Mouse (Mus musculus) central nervous system, embryonic 18 days (tissue): ENCODE data around the gene Prdx5. TPM values are rescaled to one million over a fixed set of nuclear protein-coding genes. Genes with fewer than 3 reads are reported as not detected.

Experiments
- polyA plus RNA-seq: library from polyadenylated mRNA; depleted of rRNA; stranded (reverse); fragments of >200 nt; gene quantifications from 2 replicates; pipeline ENCODE4 v1.2.3, GENCODE M21; 2012; rRNA removed

The Prdx5 gene
- 225 and 266 TPM in 2 replicates for polyA plus RNA-seq

DNA sequence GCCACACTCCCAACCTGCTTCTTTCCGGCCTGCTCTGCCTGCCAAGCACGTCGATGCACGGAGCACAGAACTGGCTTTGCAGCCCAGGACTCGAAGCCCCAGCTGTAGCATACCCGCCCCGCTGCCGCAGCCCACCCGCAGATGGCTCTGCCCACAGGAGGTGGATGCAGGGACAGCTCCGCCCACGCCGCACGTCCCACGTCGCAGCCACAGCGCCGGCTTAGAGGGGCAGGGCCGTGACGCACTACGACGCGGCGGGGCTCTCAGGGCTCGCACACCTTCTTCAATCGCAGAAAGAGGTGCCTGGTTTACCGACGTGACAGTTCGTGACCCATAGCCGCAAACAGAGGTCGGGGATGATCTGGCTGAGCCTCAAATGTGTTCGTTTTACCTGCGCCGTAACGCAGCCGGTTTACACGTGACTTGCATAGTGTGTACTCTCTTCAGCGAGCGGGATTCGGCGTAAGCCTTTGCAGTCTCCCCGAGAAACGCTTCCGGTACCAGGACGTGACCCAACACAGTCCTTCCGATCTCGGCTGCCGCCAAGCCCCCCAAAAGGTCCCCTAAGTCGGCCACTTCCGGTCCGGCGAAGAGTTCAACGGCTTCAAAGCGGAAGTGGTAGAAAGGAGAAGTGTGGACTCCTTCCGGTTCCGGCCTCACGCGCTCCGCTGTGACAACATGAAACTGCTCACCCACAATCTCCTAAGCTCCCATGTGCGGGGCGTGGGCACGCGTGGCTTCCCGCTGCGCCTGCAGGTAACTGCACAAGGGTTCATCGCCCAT lies at the start of gene Prdx5, which contains the start of gene Trmt112:
Prdx5 (minus strand) TSS at position 600 of the 783 bp plus-strand sequence.
Trmt112 (plus strand) TSS at position 192 of the 783 bp plus-strand sequence.

GRCm38 (mm10) chr19:6942249-6942691 lies 32.4 kb upstream of the Prdx5 start, which contains the start of gene Gpr137:
Gene Gpr137, minus strand, starts transcription at chr19:6942480.

GRCm38 (mm10) chr19:6941372-6942248 lies 31.7 kb upstream of the Prdx5 start, which contains the start of gene Bad:
Gene Bad, plus strand, starts transcription at chr19:6941861.

GRCm38 (mm10) chr19:6934195-6934977 lies 24.5 kb upstream of the Prdx5 start, which contains the start of gene Kcnk4:
Gene Kcnk4, minus strand, starts transcription at chr19:6934515.

DNA sequence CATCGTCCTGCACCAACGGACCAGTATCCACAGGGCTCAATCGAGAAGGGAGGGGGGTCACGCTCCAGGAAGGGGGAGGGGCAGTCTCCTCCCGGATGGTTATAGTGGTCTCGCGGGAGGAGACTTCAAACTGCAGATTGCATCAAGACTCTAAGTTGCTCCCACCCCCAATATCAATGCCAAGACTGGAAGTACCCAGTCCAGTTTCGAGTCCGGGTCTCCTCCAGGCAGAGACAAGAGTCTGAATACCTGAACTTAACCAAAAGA lies 15.3 kb upstream of the Prdx5 start, which contains the start of gene Catsperz:
Catsperz (minus strand) TSS at position 74 of the 267 bp plus-strand sequence.

GRCm38 (mm10) chr19:6921647-6922567 lies 12.0 kb upstream of the Prdx5 start, which contains the start of gene Esrra:
Gene Esrra, minus strand, starts transcription at chr19:6921813.

GRCm38 (mm10) chr19:6858031-6858430 lies 51.9 kb downstream of the Prdx5 start, which contains the start of gene Ccdc88b:
Gene Ccdc88b, minus strand, starts transcription at chr19:6858211.

Other genes with a start within 250 kb of the Prdx5 start
- gene Rps6ka4, start 69.5 kb downstream of the Prdx5 start, polyA plus RNA-seq = 11.6 and 12.8 TPM in 2 replicates
- 0.70 and 0.73 TPM in 2 replicates for gene Ccdc88b, start 51.9 kb downstream of the Prdx5 start, polyA plus RNA-seq
- 126 and 130 TPM in 2 replicates for gene Trmt112, start 408 bp downstream of the Prdx5 start, polyA plus RNA-seq
- 34.4 and 35.8 TPM in 2 replicates for gene Esrra, start 11.7 kb upstream of the Prdx5 start, polyA plus RNA-seq
- gene Catsperz, start 15.3 kb upstream of the Prdx5 start, polyA plus RNA-seq = 2.1 and 3.5 TPM in 2 replicates
- 6.2 and 7.6 TPM in 2 replicates for gene Kcnk4, start 24.4 kb upstream of the Prdx5 start, polyA plus RNA-seq
- gene Bad, start 31.8 kb upstream of the Prdx5 start, polyA plus RNA-seq = 75.7 and 84.2 TPM in 2 replicates
- 70.7 and 71.6 TPM in 2 replicates for gene Gpr137, start 32.4 kb upstream of the Prdx5 start, polyA plus RNA-seq
- 335 and 363 TPM in 2 replicates for gene Ppp1r14b, start 64.9 kb upstream of the Prdx5 start, polyA plus RNA-seq
- gene Plcb3, start 66.4 kb upstream of the Prdx5 start, polyA plus RNA-seq = 19.4 and 21.4 TPM in 2 replicates
- 93.3 and 98.7 TPM in 2 replicates for gene Fkbp2, start 70.4 kb upstream of the Prdx5 start, polyA plus RNA-seq
- gene Vegfb, start 77.5 kb upstream of the Prdx5 start, polyA plus RNA-seq = 34.7 and 47.7 TPM in 2 replicates
- gene Dnajc4, start 82.5 kb upstream of the Prdx5 start, polyA plus RNA-seq = 22.8 and 25.8 TPM in 2 replicates
- 11.8 and 14.1 TPM in 2 replicates for gene Nudt22, start 86.0 kb upstream of the Prdx5 start, polyA plus RNA-seq
- gene Trpt1, start 86.0 kb upstream of the Prdx5 start, polyA plus RNA-seq = 19.0 and 20.4 TPM in 2 replicates
- 2.9 and 3.5 TPM in 2 replicates for gene Fermt3, start 109.4 kb upstream of the Prdx5 start, polyA plus RNA-seq
- 142 and 148 TPM in 2 replicates for gene Stip1, start 129.9 kb upstream of the Prdx5 start, polyA plus RNA-seq
- 8.4 and 10.0 TPM in 2 replicates for gene Macrod1, start 146.7 kb upstream of the Prdx5 start, polyA plus RNA-seq
- 2.8 and 3.1 TPM in 2 replicates for gene Flrt1, start 195.6 kb upstream of the Prdx5 start, polyA plus RNA-seq